Mouse (Mus musculus): Measurements from ENCODE around the gene Gas7. TPM values are rescaled to one million over a fixed set of nuclear protein-coding genes. Genes with fewer than 3 reads are reported as not detected.

Gene Gas7
- polyA plus RNA-seq, 1 experiment from 2014 or later, result 5.4 TPM

DNA sequence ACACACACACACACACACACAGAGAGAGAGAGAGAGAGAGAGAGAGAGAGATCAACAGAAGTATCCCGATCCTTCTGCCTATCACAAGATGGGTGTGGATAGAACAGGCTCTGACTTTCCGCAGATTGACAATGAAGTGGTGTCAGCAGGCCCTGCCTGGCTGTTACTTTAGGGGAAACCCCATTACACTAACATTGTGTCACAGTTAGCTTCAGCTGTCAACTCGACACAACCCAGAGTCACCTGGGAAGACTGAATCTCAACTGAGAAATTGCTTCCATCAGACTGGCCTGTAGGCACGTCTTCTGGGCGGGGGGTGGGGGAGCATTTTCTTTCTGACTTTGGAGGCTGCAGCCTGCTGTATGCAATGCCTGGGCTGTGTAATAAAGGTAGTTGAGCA lies 111.5 kb downstream of the Gas7 start:
- no peak for TF ChIP-seq CTCF (IDR thresholded peaks at IDR 0.05; ENCODE audit: low read depth)
- Histone ChIP-seq H3K27me3 (replicated peaks; ENCODE audit: control insufficient read depth, insufficient read depth, low read length) (no peaks in the 10 kb centered on the region), H3K36me3 (ENCODE audit: control insufficient read depth, insufficient read depth) (no peaks in the 10 kb centered on the region), H3K4me2 (replicated peaks; ENCODE audit: low read depth) (no peak overlapping the region), H3K4me1 (replicated peaks; ENCODE audit: control insufficient read depth, insufficient read depth, low read length) (no peaks in the 10 kb centered on the region; the same call in 1 of the 2 replicates), H3K4me3 (ENCODE audit: low read depth, low read length) (no peak overlapping the region), H3K27ac (ENCODE audit: low read depth, low read length) (no peak overlapping the region), H3K9ac (ENCODE audit: low read depth, low read length) (no peak overlapping the region), H3K9me3 (ENCODE audit: control insufficient read depth) (no peaks in the 10 kb centered on the region)
- no peak for ATAC-seq
- WGBS, result 73% methylated on average over 5 of the region's 5 CpGs

DNA sequence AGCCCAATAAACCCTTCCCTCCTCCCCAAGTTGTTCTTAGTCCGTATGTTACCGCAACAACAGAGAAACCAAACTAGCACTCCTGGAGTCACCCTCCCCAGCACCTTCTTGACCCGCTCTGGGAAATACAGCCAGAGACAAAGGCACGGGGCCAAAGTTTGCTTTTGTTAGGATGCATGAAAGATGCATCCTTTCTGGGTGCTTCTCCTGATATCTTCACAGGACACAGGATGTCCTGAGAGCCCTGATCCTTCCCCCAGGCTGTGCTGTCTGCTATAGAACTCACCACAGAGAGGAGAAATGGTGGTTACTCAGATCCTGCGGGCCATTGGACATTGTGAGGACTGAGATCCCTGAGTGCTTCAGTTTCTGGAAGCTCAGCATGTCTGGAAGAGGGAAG lies 111.9 kb downstream of the Gas7 start:
- TF ChIP-seq CTCF (IDR thresholded peaks at IDR 0.05; ENCODE audit: low read depth), result no peak

DNA sequence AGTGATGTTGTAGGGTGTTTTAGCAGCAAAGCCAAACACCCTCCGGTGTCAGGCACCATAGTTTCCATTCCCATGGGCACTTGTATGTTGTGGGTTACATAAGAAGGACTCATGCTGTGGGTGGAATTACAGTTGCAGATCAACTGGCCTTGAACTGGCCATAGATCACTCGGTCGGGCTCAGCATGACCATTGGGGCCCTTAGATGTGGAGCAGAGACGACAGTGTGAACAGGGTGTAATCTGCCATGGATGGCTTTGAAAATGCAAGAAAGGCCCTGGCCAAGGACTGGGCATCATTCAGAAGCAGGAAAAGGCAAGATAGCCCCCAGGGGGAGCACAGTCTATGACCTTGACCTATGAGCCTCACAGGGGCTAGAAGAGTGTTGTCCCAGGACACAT lies 112.8 kb downstream of the Gas7 start:
- Histone ChIP-seq H3K4me2 (replicated peaks; ENCODE audit: low read depth) (no peak overlapping the region), H3K4me1 (replicated peaks; ENCODE audit: control insufficient read depth, insufficient read depth, low read length) (no peaks in the 10 kb centered on the region; the same call in 1 of the 2 replicates), H3K27me3 (replicated peaks; ENCODE audit: control insufficient read depth, insufficient read depth, low read length) (no peaks in the 10 kb centered on the region), H3K27ac (ENCODE audit: low read depth, low read length) (no peak overlapping the region), H3K9me3 (ENCODE audit: control insufficient read depth) (no peaks in the 10 kb centered on the region), H3K4me3 (ENCODE audit: low read depth, low read length) (no peak overlapping the region), H3K9ac (ENCODE audit: low read depth, low read length) (no peak overlapping the region), H3K36me3 (ENCODE audit: control insufficient read depth, insufficient read depth) (no peaks in the 10 kb centered on the region)
- 95% methylated on average over 4 of the region's 4 CpGs for WGBS
- ATAC-seq, result no peak
- TF ChIP-seq CTCF (IDR thresholded peaks at IDR 0.05; ENCODE audit: low read depth), result no peak

More for the DNA sequence above, 111.9 kb downstream of the Gas7 start:
- no peaks in the 10 kb centered on the region for H3K36me3 ChIP-seq (ENCODE audit: control insufficient read depth, insufficient read depth)
- H3K4me1 ChIP-seq (replicated peaks; ENCODE audit: control insufficient read depth, insufficient read depth, low read length), result no peaks in the 10 kb centered on the region; the same call in 1 of the 2 replicates
- H3K4me3 ChIP-seq (ENCODE audit: low read depth, low read length), result no peak overlapping the region
- H3K4me2 ChIP-seq (replicated peaks; ENCODE audit: low read depth), result no peak overlapping the region
- no peak for ATAC-seq
- H3K9me3 ChIP-seq (ENCODE audit: control insufficient read depth), result no peaks in the 10 kb centered on the region
- H3K9ac ChIP-seq (ENCODE audit: low read depth, low read length), result no peak overlapping the region
- no peaks in the 10 kb centered on the region for H3K27me3 ChIP-seq (replicated peaks; ENCODE audit: control insufficient read depth, insufficient read depth, low read length)
- WGBS, result 65% methylated on average over 5 of the region's 5 CpGs
- H3K27ac ChIP-seq (ENCODE audit: low read depth, low read length), result no peak overlapping the region

DNA sequence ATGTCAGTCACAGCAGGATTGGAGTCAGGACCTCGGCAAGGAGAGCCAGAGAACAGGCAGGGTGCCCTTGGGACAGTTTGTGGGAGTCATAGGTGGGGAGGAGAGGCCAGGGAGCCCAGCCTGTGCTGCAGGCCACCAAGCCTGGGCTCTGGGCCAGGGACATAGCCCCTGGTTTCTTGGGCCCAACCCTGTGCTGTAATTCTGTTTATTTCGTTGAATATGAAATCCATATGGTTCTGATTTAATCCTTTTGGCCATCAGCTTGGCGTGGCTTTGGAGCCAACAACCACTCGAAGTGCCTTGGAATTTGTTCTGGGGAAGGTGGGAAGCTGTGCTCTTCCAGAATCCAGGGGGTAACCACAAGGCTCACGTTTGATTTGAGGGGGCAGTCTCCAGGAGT lies 113.6 kb downstream of the Gas7 start:
- Histone ChIP-seq H3K36me3 (ENCODE audit: control insufficient read depth, insufficient read depth) (no peaks in the 10 kb centered on the region), H3K27ac (ENCODE audit: low read depth, low read length) (no peak overlapping the region), H3K9ac (ENCODE audit: low read depth, low read length) (no peak overlapping the region), H3K4me1 (replicated peaks; ENCODE audit: control insufficient read depth, insufficient read depth, low read length) (no peaks in the 10 kb centered on the region), H3K27me3 (replicated peaks; ENCODE audit: control insufficient read depth, insufficient read depth, low read length) (no peaks in the 10 kb centered on the region), H3K4me3 (ENCODE audit: low read depth, low read length) (no peak overlapping the region), H3K9me3 (ENCODE audit: control insufficient read depth) (no peaks in the 10 kb centered on the region), H3K4me2 (replicated peaks; ENCODE audit: low read depth) (no peak overlapping the region)
- ATAC-seq, result no peak
- 67% methylated on average over 5 of the region's 5 CpGs for WGBS
- no peak for TF ChIP-seq CTCF (IDR thresholded peaks at IDR 0.05; ENCODE audit: low read depth)

DNA sequence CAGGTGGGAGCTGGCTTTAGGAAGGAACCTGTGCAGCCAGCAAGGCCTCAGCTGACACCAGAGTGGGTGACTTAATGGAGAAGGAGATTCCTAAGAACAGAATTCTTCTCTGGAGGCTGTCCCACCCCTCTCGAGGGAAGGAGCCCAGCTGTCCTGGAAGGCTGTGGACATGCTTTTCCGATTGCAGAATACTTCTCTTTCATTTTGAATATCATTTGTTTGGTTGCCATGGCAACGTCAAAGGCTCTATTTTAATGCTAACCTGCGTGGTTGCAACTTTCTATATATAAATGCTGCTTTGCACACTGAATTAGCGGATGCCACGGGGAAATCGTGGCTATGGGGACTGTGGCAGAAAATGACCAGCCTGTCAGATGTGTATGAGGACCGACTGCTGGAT lies 115.7 kb downstream of the Gas7 start:
- H3K9me3 ChIP-seq (ENCODE audit: control insufficient read depth), result no peaks in the 10 kb centered on the region
- TF ChIP-seq CTCF (IDR thresholded peaks at IDR 0.05; ENCODE audit: low read depth), result no peak
- no peaks in the 10 kb centered on the region for H3K36me3 ChIP-seq (ENCODE audit: control insufficient read depth, insufficient read depth)
- 64% methylated on average over 8 of the region's 8 CpGs for WGBS
- H3K9ac ChIP-seq (ENCODE audit: low read depth, low read length), result no peak overlapping the region
- ATAC-seq, result no peak
- H3K27me3 ChIP-seq (replicated peaks; ENCODE audit: control insufficient read depth, insufficient read depth, low read length), result no peaks in the 10 kb centered on the region
- no peak overlapping the region for H3K27ac ChIP-seq (ENCODE audit: low read depth, low read length)
- no peaks in the 10 kb centered on the region for H3K4me1 ChIP-seq (replicated peaks; ENCODE audit: control insufficient read depth, insufficient read depth, low read length)
- no peak overlapping the region for H3K4me3 ChIP-seq (ENCODE audit: low read depth, low read length)
- no peak overlapping the region for H3K4me2 ChIP-seq (replicated peaks; ENCODE audit: low read depth)

DNA sequence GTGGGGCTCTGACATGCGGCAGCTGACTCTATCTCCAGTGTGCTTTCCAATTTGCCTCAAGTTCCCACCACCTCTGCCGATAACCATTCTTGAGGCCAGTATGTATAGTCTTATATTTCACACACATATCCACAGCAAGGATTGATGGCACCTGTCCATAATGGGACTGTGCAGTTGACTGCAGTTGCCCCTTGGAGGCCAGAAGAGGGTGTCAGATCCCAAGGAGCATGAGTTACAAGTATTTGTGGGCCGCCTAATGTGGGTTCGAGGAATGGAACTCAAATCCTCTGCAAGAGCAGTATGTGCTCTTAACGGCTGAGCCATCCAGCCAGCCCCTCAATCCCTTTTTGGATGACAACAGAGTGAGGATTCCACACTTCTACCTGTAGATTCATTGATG lies 119.1 kb downstream of the Gas7 start:
- WGBS, result 86% methylated on average over 5 of the region's 5 CpGs
- Histone ChIP-seq H3K36me3 (ENCODE audit: control insufficient read depth, insufficient read depth) (no peaks in the 10 kb centered on the region), H3K9me3 (ENCODE audit: control insufficient read depth) (no peaks in the 10 kb centered on the region), H3K27me3 (replicated peaks; ENCODE audit: control insufficient read depth, insufficient read depth, low read length) (no peaks in the 10 kb centered on the region), H3K4me2 (replicated peaks; ENCODE audit: low read depth) (no peak overlapping the region), H3K27ac (ENCODE audit: low read depth, low read length) (no peak overlapping the region), H3K4me1 (replicated peaks; ENCODE audit: control insufficient read depth, insufficient read depth, low read length) (no peaks in the 10 kb centered on the region), H3K9ac (ENCODE audit: low read depth, low read length) (no peak overlapping the region), H3K4me3 (ENCODE audit: low read depth, low read length) (no peak overlapping the region)
- ATAC-seq, result no peak
- TF ChIP-seq CTCF (IDR thresholded peaks at IDR 0.05; ENCODE audit: low read depth), result peak; percentile 16; the same call in 1 of the 2 replicates

DNA sequence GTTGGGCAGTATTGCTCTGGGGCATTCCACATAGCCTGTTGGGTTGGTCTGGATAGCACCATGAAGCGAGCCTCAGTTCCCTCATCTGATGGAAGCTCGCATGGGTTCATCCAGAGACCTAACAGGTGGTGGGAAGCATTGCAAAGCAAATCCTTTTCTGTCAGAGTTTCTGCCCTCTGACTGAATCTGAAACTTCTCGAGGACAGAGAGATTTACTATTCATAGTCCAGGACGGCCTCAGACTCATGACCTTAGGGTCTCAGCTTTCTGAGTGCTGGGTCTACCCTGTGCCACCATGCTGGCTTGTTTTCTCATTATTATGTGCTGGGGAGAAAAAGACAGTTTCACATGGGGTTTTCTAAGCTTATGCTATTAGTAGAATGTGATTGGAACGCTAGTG lies 122.2 kb downstream of the Gas7 start:
- Histone ChIP-seq H3K27me3 (replicated peaks; ENCODE audit: control insufficient read depth, insufficient read depth, low read length) (no peaks in the 10 kb centered on the region), H3K4me2 (replicated peaks; ENCODE audit: low read depth) (no peak overlapping the region), H3K9ac (ENCODE audit: low read depth, low read length) (no peak overlapping the region), H3K27ac (ENCODE audit: low read depth, low read length) (no peak overlapping the region), H3K36me3 (ENCODE audit: control insufficient read depth, insufficient read depth) (no peaks in the 10 kb centered on the region), H3K9me3 (ENCODE audit: control insufficient read depth) (no peaks in the 10 kb centered on the region), H3K4me3 (ENCODE audit: low read depth, low read length) (no peak overlapping the region), H3K4me1 (replicated peaks; ENCODE audit: control insufficient read depth, insufficient read depth, low read length) (no peaks in the 10 kb centered on the region)
- 76% methylated on average over 5 of the region's 5 CpGs for WGBS
- no peak for TF ChIP-seq CTCF (IDR thresholded peaks at IDR 0.05; ENCODE audit: low read depth)
- no peak for ATAC-seq
